Mouse (Mus musculus): ENCODE data around the gene Gm20388.

DNA sequence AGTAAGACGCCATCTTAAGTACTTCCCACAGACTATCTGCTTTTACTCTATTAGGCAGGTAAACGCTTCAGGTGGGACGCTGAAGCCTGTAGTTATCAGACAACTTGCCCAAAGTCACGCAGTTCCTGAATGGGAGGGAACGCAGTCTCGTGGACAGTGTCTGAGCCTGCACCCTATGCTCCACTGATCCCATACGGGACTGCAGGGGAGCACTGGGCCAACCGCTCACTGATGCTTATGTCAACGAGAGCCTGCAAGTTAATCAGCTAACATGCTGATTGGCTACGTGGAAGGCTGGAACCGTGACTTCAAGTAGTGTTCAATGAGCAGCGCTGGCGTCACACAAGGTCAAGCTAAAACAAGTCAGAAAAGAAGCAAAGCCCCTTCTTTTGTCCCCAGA is 4109.1 kb downstream of the Gm20388 start:
- TF ChIP-seq CTCF (IDR thresholded peaks at IDR 0.05; ENCODE audit: low read depth): 0 out of 2 replicates have a peak, but pooled peaks have one; percentile 26
- no peak for TF ChIP-seq EP300 (IDR thresholded peaks at IDR 0.05; ENCODE audit: low read depth)

Measured in liver, embryonic 14.5 days (tissue).